Mouse (Mus musculus) testis, adult 2 months (tissue): ENCODE data around the gene Rgsl1. TPM values are rescaled to one million over a fixed set of nuclear protein-coding genes. Genes with fewer than 3 reads are reported as not detected.

Experiments used
- H3K27ac ChIP-seq: fragments of 200-500 bp; 2 replicates; pipeline ENCODE4 v1.5.1; 2012; ENCODE audit warnings: low read depth, low read length; ENCODE audit not compliant: control insufficient read depth, insufficient read depth
- H3K27me3 ChIP-seq: fragments of 200-500 bp; 2 replicates; pipeline ENCODE4 v1.6.1; 2012; ENCODE audit warnings: mild to moderate bottlenecking, low read length, moderate library complexity; ENCODE audit not compliant: control insufficient read depth, insufficient read depth
- H3K36me3 ChIP-seq: fragments of 200-500 bp; 2 replicates; pipeline ENCODE4 v1.6.1; 2012; ENCODE audit warnings: mild to moderate bottlenecking, low read length; ENCODE audit not compliant: control insufficient read depth, insufficient read depth
- H3K4me1 ChIP-seq: fragments of 200-500 bp; 2 replicates; pipeline ENCODE4 v1.6.1; 2012; ENCODE audit warnings: low read length; ENCODE audit not compliant: control insufficient read depth, insufficient read depth
- H3K4me3 ChIP-seq: fragments of 200-500 bp; 2 replicates; pipeline ENCODE4 v1.5.1; 2012; ENCODE audit warnings: low read depth, mild to moderate bottlenecking, low read length, moderate library complexity, mixed read lengths; ENCODE audit not compliant: control insufficient read depth
- CTCF ChIP-seq: fragments of 200-500 bp; IDR thresholded peaks from 2 replicates; pipeline ENCODE4 v1.5.1; 2012; ENCODE audit warnings: low read depth, mild to moderate bottlenecking, inconsistent platforms, low read length, moderate library complexity; ENCODE audit not compliant: control insufficient read depth, insufficient read depth, insufficient replicate concordance
- POLR2A ChIP-seq: fragments of 200-500 bp; IDR thresholded peaks from 2 replicates; pipeline ENCODE4 v1.6.1; 2012; ENCODE audit warnings: low read depth, mild to moderate bottlenecking, inconsistent platforms, low read length, moderate library complexity; ENCODE audit not compliant: control insufficient read depth
- polyA plus RNA-seq: library from polyadenylated mRNA; depleted of rRNA; stranded (reverse); fragments of >200 nt; gene quantifications from 2 replicates; pipeline ENCODE4 v1.2.3, GENCODE M21; 2012

The Rgsl1 gene
- polyA plus RNA-seq, 1 experiment: 22.6 TPM

DNA sequence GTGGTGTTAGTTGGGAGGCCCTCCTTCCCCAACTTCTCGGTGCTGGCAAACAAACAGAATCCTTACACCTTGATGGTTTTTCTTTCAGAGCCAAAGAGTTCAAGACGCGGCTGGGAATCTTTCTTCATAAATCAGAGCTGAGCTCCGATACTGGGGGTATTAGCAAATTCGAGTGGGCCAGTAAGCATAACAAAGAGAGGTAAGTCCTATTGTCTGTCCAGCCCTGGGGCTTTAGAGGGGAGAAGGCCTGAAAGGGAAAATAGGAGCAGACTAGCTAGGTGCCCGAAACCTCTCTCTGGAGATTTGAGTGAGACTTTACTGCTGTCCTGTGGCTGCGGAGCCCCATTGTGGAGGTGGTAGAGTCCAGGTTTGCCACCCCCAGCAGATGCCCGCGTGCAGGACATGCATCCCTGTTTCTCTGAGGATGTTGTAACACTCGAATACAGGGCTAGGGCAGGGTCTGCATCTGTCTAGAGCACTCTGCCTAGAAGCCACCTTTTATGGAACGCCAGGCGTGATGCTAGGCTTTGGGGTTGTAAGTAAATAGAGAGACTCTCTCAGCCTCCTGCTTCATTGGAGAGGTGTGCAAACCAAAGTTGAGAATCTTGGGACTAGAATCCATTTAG is 103.1 kb downstream of the Rgsl1 start:
- no peaks in the 10 kb centered on the region for H3K27me3 ChIP-seq
- no peak overlapping the region for H3K27ac ChIP-seq
- H3K4me1 ChIP-seq: peaks cover 21% of the 10 kb centered on the region
- peak overlapping the region; percentile 4; the same call in 1 of the 2 replicates for H3K4me3 ChIP-seq
- TF ChIP-seq CTCF (no peak), POLR2A (no peak)
- H3K36me3 ChIP-seq: no peaks in the 10 kb centered on the region

DNA sequence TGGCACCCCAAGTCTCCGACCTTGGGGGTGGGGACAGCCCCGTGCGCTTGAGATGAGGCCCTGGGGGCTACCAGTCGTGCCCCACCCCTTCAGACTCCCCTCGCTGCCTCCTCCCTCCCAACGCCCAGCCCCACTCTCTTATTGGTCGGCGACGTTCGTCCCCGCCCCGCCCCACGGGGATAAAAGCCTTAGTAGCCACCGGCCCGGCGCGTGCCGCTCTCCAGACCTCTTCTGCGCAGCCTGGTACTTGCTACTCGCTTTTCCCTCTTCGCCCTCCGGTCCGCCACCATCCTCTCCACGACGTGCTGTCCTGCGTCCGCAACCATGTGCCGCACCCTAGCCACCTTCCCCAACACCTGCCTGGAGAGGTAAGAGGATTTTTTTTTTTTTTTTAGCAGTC is 103.8 kb downstream of the Rgsl1 start, which contains the start of gene Rgs16:
TSS of gene Rgs16 (plus strand) at position 205 of the 400 bp plus-strand sequence.
- Histone ChIP-seq H3K27ac (no peak within 1 kb of the TSS), H3K27me3 (no peaks in the 10 kb centered on the region), H3K36me3 (no peaks in the 10 kb centered on the region), H3K4me1 (peaks cover 21% of the 10 kb centered on the region), H3K4me3 (peak within 1 kb of the TSS; percentile 4)
- TF ChIP-seq CTCF: no peak

DNA sequence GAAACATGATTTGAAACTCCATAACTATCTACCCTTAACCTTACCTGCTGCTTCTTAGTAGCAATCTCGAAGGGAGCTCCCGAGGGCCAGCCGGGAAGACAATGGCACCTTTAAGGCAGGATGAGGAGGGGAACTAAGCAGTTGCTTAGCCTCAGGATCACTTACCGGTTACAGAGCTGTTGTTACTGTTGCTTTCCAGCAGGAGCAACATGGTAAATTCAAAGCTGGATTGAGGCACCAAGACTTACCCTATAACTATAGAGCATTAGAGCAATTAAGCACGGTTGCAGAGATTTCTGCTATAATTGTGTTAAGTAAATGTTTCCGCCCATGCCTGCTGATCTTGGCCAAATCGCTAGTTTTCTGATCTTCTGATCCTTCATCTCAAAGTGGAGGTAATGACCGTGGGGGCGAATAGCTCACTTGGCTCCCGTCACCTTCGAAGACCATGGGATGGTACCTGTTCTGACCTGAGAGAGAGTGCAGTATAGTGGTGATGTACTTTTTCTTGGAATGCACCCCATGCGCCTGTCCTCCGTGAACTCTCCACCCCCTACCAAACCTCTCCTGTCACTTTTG is 104.4 kb downstream of the Rgsl1 start:
- Histone ChIP-seq H3K27me3 (no peaks in the 10 kb centered on the region), H3K4me1 (peaks cover 21% of the 10 kb centered on the region), H3K36me3 (no peaks in the 10 kb centered on the region), H3K4me3 (peak overlapping the region; percentile 4; the same call in 1 of the 2 replicates), H3K27ac (no peak overlapping the region)
- TF ChIP-seq POLR2A (no peak), CTCF (no peak)

DNA sequence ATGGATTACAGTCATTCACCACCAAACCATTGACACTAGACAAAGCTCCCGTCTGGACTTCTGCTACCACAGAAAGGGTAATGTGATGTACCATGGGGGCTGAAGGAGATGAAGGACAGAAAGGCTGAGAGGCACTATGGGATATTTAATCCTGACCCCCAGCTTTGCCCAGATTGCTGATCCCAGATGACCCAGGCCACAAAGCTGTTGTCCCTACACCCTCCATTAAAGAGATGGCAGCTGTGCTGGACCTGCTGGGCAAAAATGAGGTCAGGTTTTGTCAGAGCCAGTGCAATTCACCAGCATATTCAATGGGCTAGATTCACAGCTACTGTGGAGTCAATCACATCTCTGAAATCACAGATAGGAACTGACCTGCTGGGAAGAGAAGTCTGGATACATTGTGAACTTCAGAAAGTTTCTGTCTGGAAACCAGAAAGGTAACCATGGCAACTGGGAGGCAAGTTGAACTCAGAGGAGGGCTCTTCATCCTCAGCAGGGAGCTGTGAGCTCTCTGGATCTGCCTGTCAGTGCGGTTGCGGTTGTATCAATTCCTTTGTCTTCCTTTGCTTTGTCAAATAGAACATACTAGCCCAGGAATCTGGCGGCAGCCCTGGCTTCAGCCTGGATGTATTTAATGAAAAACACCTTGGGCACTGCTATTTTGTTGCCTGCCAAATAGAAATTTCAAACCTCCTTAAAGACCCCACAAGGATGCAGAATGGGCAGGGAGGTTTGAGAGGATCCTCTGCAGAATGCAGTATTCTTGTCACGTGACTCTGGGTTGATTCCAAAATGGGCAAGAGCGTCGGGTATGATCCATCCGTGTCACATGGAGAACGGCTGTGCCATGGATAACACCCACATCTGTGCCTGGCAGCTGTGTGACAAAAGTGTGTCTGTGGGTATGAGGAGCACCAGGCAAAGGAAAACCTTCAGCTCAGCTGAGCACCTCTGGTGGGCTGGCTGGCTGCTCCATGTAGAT is 106.5 kb downstream of the Rgsl1 start:
- Histone ChIP-seq H3K4me3 (no peak overlapping the region), H3K27me3 (no peaks in the 10 kb centered on the region), H3K36me3 (no peaks in the 10 kb centered on the region), H3K27ac (no peak overlapping the region), H3K4me1 (peaks cover 21% of the 10 kb centered on the region)
- TF ChIP-seq CTCF: no peak
- TF ChIP-seq POLR2A: no peak

DNA sequence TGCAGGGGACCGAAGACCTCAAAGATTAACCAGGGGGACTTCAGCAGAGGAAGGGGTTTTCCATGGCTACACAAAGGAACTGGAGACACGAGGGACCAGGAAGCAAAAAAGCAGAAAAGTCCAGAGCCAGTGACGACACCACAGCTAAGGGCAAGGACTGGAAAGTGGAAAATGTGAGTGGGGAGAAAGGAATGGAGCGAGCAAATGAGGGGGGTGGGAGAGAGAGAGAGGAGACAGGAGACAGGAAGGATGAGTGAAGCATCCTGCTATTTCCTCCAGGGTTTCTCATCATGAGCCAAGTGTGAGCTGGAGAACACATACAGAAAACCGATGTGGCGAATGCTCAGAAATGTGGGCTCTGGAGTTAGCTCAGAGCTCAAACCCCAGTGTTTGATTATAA is 107.8 kb downstream of the Rgsl1 start:
- Histone ChIP-seq H3K27me3 (no peaks in the 10 kb centered on the region), H3K36me3 (no peaks in the 10 kb centered on the region), H3K27ac (no peak overlapping the region), H3K4me1 (peaks cover 17% of the 10 kb centered on the region), H3K4me3 (no peak overlapping the region)
- TF ChIP-seq POLR2A (no peak), CTCF (no peak)

DNA sequence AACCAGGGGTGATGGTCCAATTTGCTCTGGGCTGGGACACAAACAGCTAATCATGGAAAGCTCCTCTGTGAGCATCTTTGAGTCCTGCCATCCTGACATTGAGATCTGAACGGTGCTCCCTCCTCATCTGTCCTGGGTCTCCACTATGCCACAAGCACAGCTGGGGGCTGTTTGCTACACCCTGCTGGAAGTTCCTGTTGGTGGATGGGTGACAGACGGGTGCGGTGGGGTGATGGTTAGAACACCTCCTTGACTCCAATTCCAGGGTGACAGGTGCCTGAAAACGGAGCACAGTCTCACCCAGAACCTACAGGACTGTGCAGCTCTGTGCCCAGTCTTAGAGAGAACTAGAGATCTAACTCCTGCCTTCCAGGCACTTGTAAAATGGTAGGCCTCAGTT is 109.1 kb downstream of the Rgsl1 start:
- H3K4me1 ChIP-seq: peaks cover 5% of the 10 kb centered on the region
- H3K27ac ChIP-seq: no peak overlapping the region
- H3K36me3 ChIP-seq: no peaks in the 10 kb centered on the region
- no peak overlapping the region for H3K4me3 ChIP-seq
- H3K27me3 ChIP-seq: no peaks in the 10 kb centered on the region
- TF ChIP-seq CTCF: no peak
- no peak for TF ChIP-seq POLR2A

DNA sequence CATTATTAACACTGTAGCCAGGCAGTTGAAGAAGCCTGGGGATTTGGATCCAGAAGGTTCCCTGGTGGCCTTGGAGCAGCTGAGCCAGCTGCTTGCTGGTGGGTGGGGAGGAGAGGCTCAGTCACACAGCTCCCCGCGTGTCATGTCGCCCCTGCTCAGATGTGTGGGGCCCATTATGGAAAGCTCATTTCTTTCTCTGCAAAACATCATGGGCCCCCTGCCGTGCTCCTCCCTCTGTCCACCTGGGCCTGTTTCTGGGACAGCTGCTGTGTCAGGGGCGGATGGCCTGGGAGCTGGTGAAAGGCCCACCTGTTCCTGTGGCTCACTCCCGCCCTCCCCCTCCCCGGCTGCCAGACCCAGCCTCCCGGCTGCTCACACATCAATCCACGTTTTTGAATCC is 110.8 kb downstream of the Rgsl1 start:
- Histone ChIP-seq H3K27me3 (no peaks in the 10 kb centered on the region), H3K27ac (no peak overlapping the region), H3K4me3 (no peak overlapping the region), H3K4me1 (peaks cover 4% of the 10 kb centered on the region), H3K36me3 (no peaks in the 10 kb centered on the region)
- TF ChIP-seq POLR2A: no peak
- TF ChIP-seq CTCF: no peak
